Mouse (Mus musculus) stomach, postnatal 0 days (tissue): ENCODE data around the gene Spata2.

Experiments
- CTCF ChIP-seq: IDR thresholded peaks from 2 replicates; pipeline ENCODE4 v1.5.1; 2016; ENCODE audit warnings: antibody characterized with exemption, low read depth, mild to moderate bottlenecking, moderate library complexity
- EP300 ChIP-seq: optimal IDR thresholded peaks from 2 replicates; pipeline ENCODE3; 2016; ENCODE audit warnings: antibody characterized with exemption

GRCm38 (mm10) chr2:167530536-167530935 lies 37.8 kb upstream of the Spata2 start:
- TF ChIP-seq CTCF, result no peak
- TF ChIP-seq EP300, result no peak
